Mouse (Mus musculus) midbrain, embryonic 16.5 days (tissue): ENCODE data around the gene Tbc1d10a. TPM values are rescaled to one million over a fixed set of nuclear protein-coding genes. Genes with fewer than 3 reads are reported as not detected.

Experiments used
- ATAC-seq: fragments of 200-750 bp; cut with Nextera tagmentation; 2 replicates; pipeline ENCODE4 v1.8.0; 2017; ENCODE audit warnings: moderate TSS enrichment
- H3K27ac ChIP-seq: fragments of 300-500 bp; sonication (generic); 2 replicates; pipeline ENCODE4 v1.5.1; 2014; ENCODE audit warnings: mild to moderate bottlenecking, low read length, mixed read lengths
- H3K27me3 ChIP-seq: fragments of 300-500 bp; sonication (generic); 2 replicates; pipeline ENCODE4 v1.6.1; 2014; ENCODE audit warnings: low read depth, low read length, mixed read lengths; ENCODE audit not compliant: control insufficient read depth, insufficient read depth
- H3K36me3 ChIP-seq: fragments of 300-500 bp; sonication (generic); 2 replicates; pipeline ENCODE4 v1.6.1; 2014; ENCODE audit warnings: mild to moderate bottlenecking, low read length, moderate library complexity, mixed read lengths; ENCODE audit not compliant: control insufficient read depth, insufficient read depth
- H3K4me1 ChIP-seq: fragments of 300-500 bp; sonication (generic); 2 replicates; pipeline ENCODE4 v1.6.1; 2014; ENCODE audit warnings: mild to moderate bottlenecking, low read length, mixed read lengths; ENCODE audit not compliant: control insufficient read depth, insufficient read depth
- H3K4me2 ChIP-seq: fragments of 300-500 bp; sonication (generic); 2 replicates; pipeline ENCODE4 v1.6.1; 2014; ENCODE audit warnings: mild to moderate bottlenecking, low read length, mixed read lengths
- H3K4me3 ChIP-seq: fragments of 300-500 bp; sonication (generic); 2 replicates; pipeline ENCODE4 v1.5.1; 2014; ENCODE audit warnings: low read depth, mild to moderate bottlenecking, low read length, moderate library complexity, mixed read lengths
- H3K9ac ChIP-seq: fragments of 300-500 bp; sonication (generic); 2 replicates; pipeline ENCODE4 v1.6.1; 2014; ENCODE audit warnings: low read depth, low read length, mixed read lengths
- H3K9me3 ChIP-seq: fragments of 300-500 bp; sonication (generic); replicated peaks from 2 replicates; pipeline ENCODE4 v1.6.1; 2014; ENCODE audit warnings: mild to moderate bottlenecking, low read length, mixed read lengths; ENCODE audit not compliant: control insufficient read depth, poor library complexity, severe bottlenecking
- WGBS: fragments of 180-500 bp; shearing (Covaris S2); extraction: QIAGEN DNeasy Blood & Tissue Kit; methylation state at CpG from one replicate; pipeline ENCODE4 v1.1.7; 2014; 5-methylcytosine and 5-hydroxymethylcytosine counted together
- microRNA-seq: library from miRNA; unstranded; fragments of <30 nt; microRNA quantifications from one replicate; pipeline ENCODE4, GENCODE M21; 2017
- polyA plus RNA-seq: library from polyadenylated mRNA; unstranded; fragments of >200 nt; fragmentation: Nextera tagmentation; extraction: Ambion mirVana; gene quantifications from 2 replicates; pipeline ENCODE4 v1.2.1, GENCODE M21; 2015

Gene Tbc1d10a
- polyA plus RNA-seq, 1 experiment from 2014 or later: 34.8 TPM

DNA sequence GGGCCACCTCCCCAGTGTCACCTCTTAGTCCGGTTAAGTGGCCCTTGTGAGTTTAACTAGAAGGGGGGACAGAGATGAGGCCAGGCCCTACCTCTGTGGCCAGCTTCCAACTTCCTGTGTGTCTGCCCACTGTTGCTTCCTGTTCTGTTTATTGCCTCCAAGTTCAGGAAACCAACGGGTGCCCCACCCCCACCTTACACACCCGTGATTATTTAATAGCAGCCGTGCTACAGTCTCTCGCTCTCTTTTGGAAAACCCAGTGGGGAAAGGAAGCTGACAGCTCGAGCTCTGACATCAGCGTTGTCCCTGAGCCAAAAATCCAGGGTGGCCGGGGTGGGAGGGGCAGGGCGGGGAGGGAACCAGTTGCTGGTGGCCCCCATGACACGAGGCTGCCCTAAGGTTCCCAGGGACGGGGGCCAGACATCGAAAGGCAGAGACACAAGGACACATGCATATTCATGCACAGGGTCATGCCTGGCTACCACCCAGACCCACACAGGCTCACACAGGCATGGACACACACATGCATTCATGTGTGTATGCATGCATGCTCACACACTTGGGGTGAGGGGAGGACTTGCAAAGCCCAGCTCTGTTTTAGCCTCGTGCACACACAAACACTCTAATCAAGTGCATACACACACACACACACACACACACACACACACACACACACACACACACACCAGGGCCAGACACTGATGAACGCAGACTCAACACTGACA is 74.0 kb downstream of the Tbc1d10a start:
- ATAC-seq: no peak

DNA sequence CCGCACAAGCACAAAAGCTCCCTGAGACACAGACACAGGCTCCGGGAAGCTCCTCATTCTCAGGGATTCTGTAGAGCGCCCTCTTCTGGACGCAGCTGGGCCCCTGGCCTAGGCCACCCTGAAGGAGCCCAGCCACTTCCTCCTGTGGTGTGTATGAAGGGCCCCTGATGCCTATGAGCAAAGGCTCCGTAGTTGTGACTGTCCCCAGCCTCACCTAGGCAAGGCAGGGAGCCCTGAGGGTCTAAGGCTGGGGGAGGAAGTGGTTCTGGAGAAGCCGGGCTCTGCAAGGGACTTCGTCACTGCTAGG is 74.6 kb downstream of the Tbc1d10a start:
- WGBS: 45% methylated on average over 6 of the region's 7 CpGs

More for the DNA sequence above, 74.0 kb downstream of the Tbc1d10a start:
- Histone ChIP-seq H3K27me3 (peaks cover 15% of the 10 kb centered on the region), H3K4me1 (peaks cover 4% of the 10 kb centered on the region; the same call in 1 of the 2 replicates), H3K4me2 (peak overlapping the region; percentile 1; the same call in 1 of the 2 replicates), H3K9ac (no peak overlapping the region; the same call in 1 of the 2 replicates), H3K36me3 (no peaks in the 10 kb centered on the region), H3K9me3 (no peaks in the 10 kb centered on the region), H3K27ac (no peak overlapping the region), H3K4me3 (no peak overlapping the region)
- 37% methylated on average over 14 of the region's 14 CpGs for WGBS

GRCm38 (mm10) chr11:4261969-4262368 is 75.4 kb downstream of the Tbc1d10a start:
- peaks cover 25% of the 10 kb centered on the region for H3K27me3 ChIP-seq
- peaks cover 13% of the 10 kb centered on the region for H3K4me1 ChIP-seq
- no peak overlapping the region for H3K4me2 ChIP-seq
- no peak overlapping the region for H3K4me3 ChIP-seq
- H3K27ac ChIP-seq: no peak overlapping the region
- H3K9me3 ChIP-seq: no peaks in the 10 kb centered on the region
- 31% methylated on average over 5 of the region's 5 CpGs for WGBS
- no peaks in the 10 kb centered on the region for H3K36me3 ChIP-seq
- no peak for ATAC-seq
- H3K9ac ChIP-seq: no peak overlapping the region

More for the DNA sequence above, 74.6 kb downstream of the Tbc1d10a start:
- no peaks in the 10 kb centered on the region for H3K36me3 ChIP-seq
- no peak overlapping the region for H3K9ac ChIP-seq
- H3K4me1 ChIP-seq: peaks cover 6% of the 10 kb centered on the region; the same call in 1 of the 2 replicates
- ATAC-seq: no peak
- H3K27me3 ChIP-seq: peaks cover 19% of the 10 kb centered on the region
- H3K4me2 ChIP-seq: no peak overlapping the region
- H3K9me3 ChIP-seq: no peaks in the 10 kb centered on the region
- no peak overlapping the region for H3K4me3 ChIP-seq
- H3K27ac ChIP-seq: no peak overlapping the region

GRCm38 (mm10) chr11:4262847-4263246 is 76.3 kb downstream of the Tbc1d10a start:
- Histone ChIP-seq H3K4me3 (no peak overlapping the region), H3K9ac (no peak overlapping the region), H3K9me3 (no peaks in the 10 kb centered on the region), H3K4me2 (no peak overlapping the region), H3K27ac (no peak overlapping the region), H3K27me3 (peaks cover 33% of the 10 kb centered on the region), H3K4me1 (peaks cover 15% of the 10 kb centered on the region), H3K36me3 (no peaks in the 10 kb centered on the region)
- ATAC-seq: no peak
- WGBS: 26% methylated on average over 6 of the region's 7 CpGs

DNA sequence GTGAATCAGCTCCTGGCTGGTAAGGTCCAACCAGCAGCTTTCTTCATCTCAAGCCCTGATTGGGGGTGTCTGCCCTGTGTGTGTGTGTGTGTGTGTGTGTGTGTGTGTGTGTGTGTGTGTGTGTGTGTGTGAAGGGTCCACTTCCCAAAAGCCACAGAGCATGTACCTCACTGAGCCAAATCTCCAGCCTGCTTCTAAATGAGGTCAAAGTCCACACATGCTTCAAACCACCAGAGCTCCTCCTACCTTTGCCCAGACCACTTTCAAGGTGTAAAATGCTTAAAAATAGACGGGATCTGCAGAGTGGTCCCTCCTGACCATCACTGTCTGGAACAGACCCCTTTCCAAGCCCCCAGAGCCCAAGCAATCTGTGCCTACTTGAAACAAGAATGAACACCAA is 76.7 kb downstream of the Tbc1d10a start:
- no peaks in the 10 kb centered on the region for H3K36me3 ChIP-seq
- no peak overlapping the region for H3K4me3 ChIP-seq
- no peaks in the 10 kb centered on the region for H3K9me3 ChIP-seq
- H3K27ac ChIP-seq: no peak overlapping the region
- H3K4me2 ChIP-seq: no peak overlapping the region
- no peak for ATAC-seq
- H3K9ac ChIP-seq: no peak overlapping the region
- peaks cover 37% of the 10 kb centered on the region for H3K27me3 ChIP-seq
- WGBS: 28% methylated on average over 1 of the region's 1 CpGs
- peaks cover 15% of the 10 kb centered on the region for H3K4me1 ChIP-seq

GRCm38 (mm10) chr11:4264066-4264465 is 77.5 kb downstream of the Tbc1d10a start:
- peaks cover 15% of the 10 kb centered on the region for H3K4me1 ChIP-seq
- H3K9ac ChIP-seq: no peak overlapping the region
- no peak overlapping the region for H3K27ac ChIP-seq
- WGBS: 75% methylated on average over 7 of the region's 7 CpGs
- H3K27me3 ChIP-seq: peaks cover 42% of the 10 kb centered on the region
- no peak for ATAC-seq
- H3K9me3 ChIP-seq: no peaks in the 10 kb centered on the region
- no peak overlapping the region for H3K4me2 ChIP-seq
- no peak overlapping the region for H3K4me3 ChIP-seq
- no peaks in the 10 kb centered on the region for H3K36me3 ChIP-seq

Small RNA genes within 50 kb of the gene (microRNA-seq; reads per million reads assigned to microRNA genes)
- gene Mir3060: 6.4 reads per million, percentile 27 among the genes with 10 or more reads in this experiment

Other genes with a start within 250 kb of the Tbc1d10a start
- gene Pes1, start 222.8 kb upstream of the Tbc1d10a start, polyA plus RNA-seq: 59.1 and 61.5 TPM in 2 replicates
- gene 4930556J24Rik, start 210.0 kb upstream of the Tbc1d10a start, polyA plus RNA-seq: 0.25 TPM in 1 of 2 replicates, not detected in the other
- gene Gal3st1, start 203.2 kb upstream of the Tbc1d10a start, polyA plus RNA-seq: 7.3 and 8.2 TPM in 2 replicates
- not detected in 2 replicates for gene Sec14l4, start 155.3 kb upstream of the Tbc1d10a start, polyA plus RNA-seq
- gene Sec14l3, start 121.9 kb upstream of the Tbc1d10a start, polyA plus RNA-seq: 2.6 and 2.8 TPM in 2 replicates
- gene Mtfp1, start 91.3 kb upstream of the Tbc1d10a start, polyA plus RNA-seq: 12.8 and 14.4 TPM in 2 replicates
- 4.2 and 4.8 TPM in 2 replicates for gene Sec14l2, start 63.4 kb upstream of the Tbc1d10a start, polyA plus RNA-seq
- 52.0 and 53.6 TPM in 2 replicates for gene Rnf215, start 51.6 kb upstream of the Tbc1d10a start, polyA plus RNA-seq
- 9.1 and 10.9 TPM in 2 replicates for gene Ccdc157, start 26.5 kb upstream of the Tbc1d10a start, polyA plus RNA-seq
- 53.8 and 54.0 TPM in 2 replicates for gene Sf3a1, start 26.4 kb upstream of the Tbc1d10a start, polyA plus RNA-seq
- 2.9 and 4.2 TPM in 2 replicates for gene Castor1, start 31.4 kb downstream of the Tbc1d10a start, polyA plus RNA-seq
- 0.08 and 0.19 TPM in 2 replicates for gene Osm, start 49.6 kb downstream of the Tbc1d10a start, polyA plus RNA-seq
- gene Lif, start 70.8 kb downstream of the Tbc1d10a start, polyA plus RNA-seq: 0.06 TPM in 1 of 2 replicates, not detected in the other